Mouse (Mus musculus): ENCODE results near the gene Eps8.

Gene Eps8

DNA sequence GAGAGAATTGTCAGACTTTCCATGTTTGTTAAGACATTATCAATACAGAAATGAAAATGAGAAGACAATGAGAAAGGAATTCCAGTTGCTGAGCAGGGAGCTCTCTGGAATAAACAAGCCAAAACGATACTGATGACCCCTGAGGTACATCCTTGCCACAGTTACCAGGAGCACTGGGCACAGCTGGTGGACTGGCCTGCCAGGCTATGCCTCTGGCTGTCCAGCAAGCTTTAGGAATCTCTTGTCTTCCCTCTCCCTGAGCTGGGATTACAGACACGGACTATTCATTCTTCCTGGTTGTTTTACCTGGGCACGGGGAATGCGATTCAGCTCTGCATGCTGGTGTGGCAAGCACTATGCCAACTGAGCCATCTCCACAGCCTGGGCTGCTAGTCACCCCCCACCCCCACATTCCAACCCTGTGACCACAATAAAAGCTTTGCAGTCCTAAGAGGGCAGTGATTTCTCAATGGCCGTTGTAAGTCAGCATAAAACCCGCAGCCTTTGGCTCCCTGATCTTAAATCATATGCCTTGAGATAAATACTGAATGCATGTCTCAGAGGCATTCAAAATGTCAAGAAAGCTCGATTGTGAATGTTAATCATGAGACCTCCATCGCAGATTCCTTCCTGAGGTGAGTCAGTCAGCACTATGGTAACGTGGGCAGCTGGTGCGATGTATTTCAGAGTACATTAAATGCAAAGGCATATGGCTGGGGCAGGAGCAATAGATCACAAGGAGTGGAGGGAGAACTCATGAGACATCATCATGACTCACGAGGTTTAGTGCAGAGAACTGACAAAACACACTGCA is 134.9 kb downstream of the Eps8 start:
- DNase-seq (ENCODE audit: low spot score in 2 of 2), result peak; percentile 12 to 14

DNA sequence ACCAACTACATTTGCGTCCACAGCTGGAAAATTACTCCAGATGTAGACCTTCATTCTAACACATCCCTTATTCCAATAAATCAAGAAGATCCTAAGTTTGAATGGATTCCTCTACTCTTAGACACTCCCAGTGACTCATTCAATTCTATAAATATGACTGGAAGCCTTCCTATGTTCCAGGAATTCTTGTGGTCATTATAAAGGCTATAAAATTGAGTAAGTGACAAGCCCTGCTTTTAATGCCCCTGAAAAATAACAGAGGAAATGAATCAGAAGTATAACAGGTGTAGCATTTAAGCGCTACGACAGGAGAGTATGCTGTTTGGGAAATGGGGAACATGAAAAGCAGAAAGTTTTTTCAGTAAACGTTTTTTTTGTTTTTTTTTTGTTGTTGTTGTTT is 139.8 kb downstream of the Eps8 start:
- no peak for DNase-seq (ENCODE audit: low spot score in 2 of 2)

DNA sequence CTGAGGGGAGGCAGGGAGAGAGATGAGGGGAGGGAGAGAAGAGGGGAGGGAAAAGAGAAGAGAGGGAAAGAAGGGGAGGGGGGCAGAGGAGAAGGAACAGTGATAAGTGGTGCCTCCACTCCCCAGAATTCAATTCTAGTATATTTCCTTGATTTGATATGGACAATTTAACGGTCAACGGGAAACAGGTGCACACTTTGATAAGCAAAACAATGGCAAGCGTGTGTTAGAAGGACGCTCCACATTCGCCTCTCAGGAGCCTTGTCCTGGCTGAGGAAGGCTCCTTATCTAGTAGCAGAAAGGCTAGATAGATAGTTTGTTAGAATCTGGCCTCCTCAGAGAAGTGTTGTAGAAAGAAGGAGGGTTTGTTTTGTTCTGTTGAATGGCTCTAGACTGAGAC is 141.9 kb downstream of the Eps8 start:
- no peak for DNase-seq (ENCODE audit: low spot score in 2 of 2)

DNA sequence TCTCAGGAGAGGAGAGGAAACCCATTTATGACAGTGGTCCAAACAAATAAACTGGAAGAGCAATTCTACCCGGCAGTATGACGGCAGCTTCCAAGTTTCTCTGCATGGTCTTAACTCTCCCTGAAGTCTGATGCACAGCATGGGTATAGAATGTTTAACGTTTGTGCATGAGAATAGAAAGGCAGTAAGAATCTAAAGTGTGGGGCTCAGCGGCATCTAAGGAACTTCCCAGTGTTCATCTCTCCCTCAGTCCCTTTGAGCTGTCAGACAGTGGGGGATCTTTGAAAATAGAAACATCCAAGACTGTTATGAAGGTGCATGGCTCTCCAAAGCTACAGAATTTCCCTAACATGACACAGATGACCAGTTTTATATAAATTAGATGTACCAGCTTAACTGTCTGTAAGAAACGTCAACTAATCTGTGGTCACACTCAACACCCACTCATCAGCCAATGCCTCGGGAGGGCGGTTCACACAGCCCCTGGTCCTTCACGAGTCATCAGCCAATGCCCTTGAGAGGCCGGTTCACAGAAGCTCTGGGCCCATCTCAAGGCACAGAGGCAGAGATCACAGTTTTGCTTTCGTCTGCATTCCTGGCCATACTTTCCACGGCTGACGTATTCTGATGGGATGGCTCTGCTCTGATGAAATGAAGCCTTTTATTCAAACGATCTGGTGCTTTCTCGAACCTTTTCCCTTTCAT is 145.2 kb downstream of the Eps8 start:
- no peak for DNase-seq (ENCODE audit: low spot score in 2 of 2)

DNA sequence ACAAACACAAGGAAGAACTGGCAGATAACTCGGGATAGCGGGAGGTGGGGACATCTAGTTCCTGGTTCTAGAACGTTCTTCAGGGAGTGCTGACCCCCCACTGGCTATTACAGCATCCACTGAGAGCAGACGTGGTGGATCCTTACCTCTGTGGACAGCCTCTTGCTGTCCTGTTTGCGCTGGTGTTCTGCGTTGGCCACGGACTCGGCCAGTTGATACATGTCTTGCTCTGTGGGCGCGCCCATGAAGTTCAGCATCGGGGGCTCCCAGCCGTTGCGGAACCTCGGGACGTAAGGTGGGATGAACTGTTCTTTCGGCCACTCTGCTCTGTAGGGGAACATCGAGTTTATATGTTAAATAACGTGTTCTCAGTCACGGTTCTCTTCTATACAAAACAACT is 145.7 kb downstream of the Eps8 start:
- DNase-seq (ENCODE audit: low spot score in 2 of 2), result no peak

DNA sequence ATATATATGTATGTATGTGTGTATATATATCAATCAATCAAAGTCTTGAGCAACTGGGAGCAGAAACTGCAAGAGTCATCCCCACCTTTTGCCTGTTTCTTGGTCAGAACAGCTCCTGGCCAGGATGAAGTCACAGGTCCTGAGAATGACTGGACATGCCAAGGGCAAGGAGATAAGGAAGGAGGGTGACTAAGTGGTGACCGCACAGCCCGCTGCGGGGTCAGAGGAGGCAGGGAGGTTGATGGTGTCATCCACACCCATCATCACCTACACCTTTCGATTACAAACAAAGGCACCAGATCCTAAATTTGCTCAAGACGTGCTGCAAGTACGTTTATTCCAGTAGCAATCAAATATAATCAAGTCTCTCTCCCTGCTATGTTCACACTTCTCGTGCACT is 148.1 kb downstream of the Eps8 start:
- DNase-seq (ENCODE audit: low spot score in 2 of 2), result no peak

DNA sequence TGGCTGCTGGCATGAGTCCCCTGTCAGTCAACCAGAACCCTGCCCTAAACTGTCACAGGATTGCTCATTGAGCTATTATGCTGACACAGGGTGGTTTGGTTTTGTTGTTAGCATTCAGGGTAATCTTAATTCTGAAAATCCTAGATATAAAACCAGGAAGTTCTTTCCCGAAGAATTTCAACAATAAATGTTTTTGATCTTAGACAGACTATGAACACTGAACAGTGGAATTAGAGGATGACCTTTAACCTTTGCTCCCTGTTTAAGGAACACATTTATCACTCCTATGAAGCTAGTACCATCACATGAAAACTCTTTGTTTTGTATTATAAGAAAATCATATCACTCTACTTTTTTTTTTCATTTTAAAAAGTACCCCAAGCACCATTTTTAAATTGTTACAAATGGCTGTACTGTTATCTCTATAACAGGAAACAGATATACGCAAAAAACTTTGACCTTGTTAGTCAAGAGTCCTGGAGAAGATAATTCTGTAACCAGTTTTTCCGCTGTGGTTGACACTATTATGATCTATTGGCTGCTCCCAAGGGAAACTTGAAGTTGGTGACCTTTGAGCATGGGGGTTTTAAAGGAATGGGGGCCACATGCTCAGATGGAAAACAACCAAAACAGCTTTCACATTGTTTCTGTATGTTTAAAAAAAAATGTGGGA is 149.0 kb downstream of the Eps8 start:
- DNase-seq (ENCODE audit: low spot score in 2 of 2), result no peak

DNA sequence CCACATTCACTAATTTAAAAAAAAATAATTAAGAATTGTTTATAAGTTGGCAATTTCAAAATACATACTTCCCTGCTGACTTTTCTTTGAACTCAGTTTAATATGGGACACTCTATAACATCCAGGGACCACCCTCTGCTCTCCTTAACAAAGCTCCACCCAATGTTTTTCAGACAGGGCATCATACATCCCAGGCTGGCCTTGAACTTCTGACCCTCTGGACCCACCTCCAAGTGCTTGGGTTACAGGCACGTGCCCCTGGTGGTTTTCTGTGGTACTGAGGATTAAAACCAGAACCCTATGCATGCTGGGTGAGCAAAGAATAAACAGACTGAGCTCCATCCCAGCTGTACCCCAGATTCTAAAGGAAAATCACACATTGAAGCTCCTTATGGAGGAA is 150.6 kb downstream of the Eps8 start:
- no peak for DNase-seq (ENCODE audit: low spot score in 2 of 2)

DNA sequence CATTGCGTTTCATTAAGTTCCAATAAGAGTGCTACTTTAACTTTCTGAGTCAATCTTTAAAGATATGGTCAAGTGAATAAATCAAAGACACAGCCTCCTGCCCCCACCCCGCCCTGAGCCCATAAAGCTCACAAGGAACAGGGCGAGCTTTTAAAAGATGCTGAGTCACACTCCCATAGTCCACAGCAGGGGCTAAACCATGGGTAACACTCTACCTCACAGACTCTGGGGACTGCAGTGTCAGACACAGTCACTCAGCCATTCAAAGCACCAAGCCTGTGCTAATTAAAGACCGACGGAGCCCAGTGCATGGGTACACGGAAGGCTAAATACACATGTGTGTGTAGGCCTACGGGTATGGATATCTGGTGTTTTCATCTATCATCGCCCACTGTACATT is 151.2 kb downstream of the Eps8 start:
- DNase-seq (ENCODE audit: low spot score in 2 of 2), result no peak

DNA sequence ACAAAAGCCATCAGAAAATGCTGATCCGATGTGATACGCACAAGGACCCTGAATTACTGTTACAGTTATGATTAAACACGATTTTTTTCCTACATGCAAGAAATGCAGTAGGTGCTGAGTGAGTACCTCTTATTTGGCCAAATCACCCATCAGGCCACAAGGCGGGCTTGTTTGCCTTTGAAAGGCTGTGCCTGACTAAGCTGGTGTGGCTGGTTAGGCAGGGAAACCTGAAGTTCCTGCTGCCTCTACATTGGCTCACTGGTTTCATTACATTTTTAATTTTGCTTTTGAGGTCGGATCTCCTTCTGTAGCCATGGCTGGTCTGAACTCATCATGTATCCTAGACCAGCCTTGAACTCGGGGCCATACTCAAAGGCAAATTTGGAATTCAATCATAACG is 151.7 kb downstream of the Eps8 start:
- DNase-seq (ENCODE audit: low spot score in 2 of 2), result no peak

DNA sequence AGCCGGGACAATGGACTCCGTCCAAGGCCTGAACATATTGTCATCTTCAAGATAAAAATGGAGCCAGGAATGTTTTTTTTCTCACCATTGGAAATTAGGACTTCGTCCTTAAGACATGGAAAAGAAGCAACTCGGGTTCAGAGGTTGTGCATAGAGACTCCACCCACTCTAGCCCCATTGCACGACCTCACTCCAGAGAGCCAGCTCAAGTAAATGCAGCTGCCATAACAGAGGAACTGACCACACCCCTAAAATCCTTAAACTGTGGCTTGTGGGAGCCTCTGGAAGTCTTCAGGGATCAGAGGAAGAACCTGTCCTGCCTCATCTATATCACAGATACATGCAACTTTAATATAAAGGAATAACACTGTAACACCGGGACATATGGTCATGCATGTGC is 155.9 kb downstream of the Eps8 start:
- no peak for DNase-seq (ENCODE audit: low spot score in 2 of 2)

DNA sequence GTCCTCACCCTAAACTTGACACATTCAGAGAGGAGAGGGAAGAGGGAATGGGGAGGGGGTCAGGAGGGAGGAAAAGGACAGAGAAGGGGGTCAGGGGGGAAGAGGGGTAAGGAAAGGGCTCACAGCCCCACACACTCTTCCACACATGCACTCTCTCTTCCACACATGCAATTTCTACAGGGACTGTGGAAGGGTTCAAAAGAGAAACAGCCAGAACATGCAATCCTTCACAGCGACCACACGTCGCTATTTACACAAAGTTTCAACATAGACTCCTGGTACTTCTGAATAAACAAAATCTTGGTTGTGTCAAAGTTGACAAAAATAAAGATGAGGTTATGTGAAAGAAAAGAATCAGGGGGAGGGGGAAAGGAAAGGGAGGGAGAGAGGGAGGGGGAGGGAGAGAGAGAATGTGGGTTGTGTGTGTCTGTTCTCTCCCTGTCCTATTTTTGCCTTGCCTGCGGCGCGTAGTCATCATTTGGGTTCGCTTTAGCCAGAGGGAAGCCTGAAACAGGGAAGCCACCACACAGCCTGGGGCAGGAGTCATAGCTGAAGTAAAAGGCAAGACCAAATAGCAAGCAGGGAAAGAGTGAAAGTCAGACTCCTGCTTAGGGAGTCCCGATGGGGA is 157.4 kb downstream of the Eps8 start:
- no peak for DNase-seq (ENCODE audit: low spot score in 2 of 2)

DNA sequence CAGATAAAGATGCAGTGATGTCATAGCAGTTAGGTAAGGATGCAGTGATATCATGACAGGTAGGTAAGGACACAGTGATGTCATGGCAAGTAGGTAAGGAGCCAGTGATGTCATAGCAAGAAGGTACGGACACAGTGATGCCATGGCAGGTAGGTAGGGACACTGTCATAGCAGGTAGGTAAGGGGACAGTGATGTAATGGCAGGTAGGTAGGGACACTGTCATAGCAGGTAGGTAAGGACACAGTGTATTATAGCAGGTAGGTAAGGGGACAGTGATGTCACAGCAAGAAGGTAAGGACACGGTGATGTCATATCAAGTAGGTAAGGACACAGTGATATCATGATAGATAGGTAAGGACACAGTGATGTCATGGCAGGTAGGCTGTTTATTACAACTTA is 158.1 kb downstream of the Eps8 start:
- no peak for DNase-seq (ENCODE audit: low spot score in 2 of 2)

DNA sequence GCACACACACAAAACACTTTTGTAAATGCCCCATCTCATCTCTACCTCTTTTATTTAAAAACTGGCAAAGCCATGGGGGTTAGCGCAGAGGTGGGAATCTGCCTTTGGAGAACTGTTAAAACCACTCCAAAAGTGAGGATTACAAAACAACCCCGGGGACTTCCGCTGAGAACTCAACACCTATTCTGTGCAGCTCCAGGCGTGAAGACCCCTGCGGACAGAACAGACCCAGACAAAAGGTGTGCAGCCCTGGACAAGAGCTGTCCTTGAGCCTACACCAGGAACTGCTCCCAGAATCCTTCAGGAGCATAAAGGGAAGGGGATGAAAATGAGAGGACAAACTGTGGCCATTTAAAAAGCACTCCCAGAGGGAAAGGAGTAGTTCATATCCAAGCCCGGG is 159.4 kb downstream of the Eps8 start:
- no peak for DNase-seq (ENCODE audit: low spot score in 2 of 2)

DNA sequence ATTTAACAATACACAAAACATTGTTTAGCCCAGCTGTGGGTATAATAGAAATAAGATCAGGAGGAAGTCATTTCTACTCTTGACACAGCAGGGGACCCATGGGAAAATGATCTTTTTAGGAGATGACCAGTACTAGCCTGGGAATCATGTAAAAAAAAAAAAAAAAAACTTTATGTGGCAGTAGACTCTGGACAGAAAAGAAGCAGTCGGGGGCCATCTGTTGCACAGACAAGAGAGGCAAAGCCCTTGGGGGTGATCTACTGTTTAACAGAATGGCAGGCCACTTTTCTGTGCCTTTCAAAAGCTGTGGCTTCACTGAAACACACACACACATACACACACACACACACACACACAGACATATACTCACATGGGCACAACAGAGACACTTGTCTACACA is 159.9 kb downstream of the Eps8 start:
- DNase-seq (ENCODE audit: low spot score in 2 of 2), result no peak

DNA sequence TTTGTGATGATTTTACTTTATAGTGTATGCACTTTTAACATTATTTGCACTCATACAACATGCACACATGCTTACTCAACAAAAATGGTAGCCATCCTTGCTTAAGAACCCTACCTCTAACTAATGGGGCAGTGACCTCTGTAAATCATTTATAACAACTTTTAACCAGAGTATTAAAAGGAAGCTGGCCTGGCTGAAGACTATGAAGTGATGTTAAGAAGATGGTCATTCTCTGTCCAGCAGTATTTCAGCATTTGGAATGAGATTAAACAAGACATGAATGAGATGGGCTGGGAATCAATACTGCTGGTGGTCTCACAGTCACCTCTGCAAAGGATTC is 160.6 kb downstream of the Eps8 start:
- no peak for DNase-seq (ENCODE audit: low spot score in 2 of 2)

DNA sequence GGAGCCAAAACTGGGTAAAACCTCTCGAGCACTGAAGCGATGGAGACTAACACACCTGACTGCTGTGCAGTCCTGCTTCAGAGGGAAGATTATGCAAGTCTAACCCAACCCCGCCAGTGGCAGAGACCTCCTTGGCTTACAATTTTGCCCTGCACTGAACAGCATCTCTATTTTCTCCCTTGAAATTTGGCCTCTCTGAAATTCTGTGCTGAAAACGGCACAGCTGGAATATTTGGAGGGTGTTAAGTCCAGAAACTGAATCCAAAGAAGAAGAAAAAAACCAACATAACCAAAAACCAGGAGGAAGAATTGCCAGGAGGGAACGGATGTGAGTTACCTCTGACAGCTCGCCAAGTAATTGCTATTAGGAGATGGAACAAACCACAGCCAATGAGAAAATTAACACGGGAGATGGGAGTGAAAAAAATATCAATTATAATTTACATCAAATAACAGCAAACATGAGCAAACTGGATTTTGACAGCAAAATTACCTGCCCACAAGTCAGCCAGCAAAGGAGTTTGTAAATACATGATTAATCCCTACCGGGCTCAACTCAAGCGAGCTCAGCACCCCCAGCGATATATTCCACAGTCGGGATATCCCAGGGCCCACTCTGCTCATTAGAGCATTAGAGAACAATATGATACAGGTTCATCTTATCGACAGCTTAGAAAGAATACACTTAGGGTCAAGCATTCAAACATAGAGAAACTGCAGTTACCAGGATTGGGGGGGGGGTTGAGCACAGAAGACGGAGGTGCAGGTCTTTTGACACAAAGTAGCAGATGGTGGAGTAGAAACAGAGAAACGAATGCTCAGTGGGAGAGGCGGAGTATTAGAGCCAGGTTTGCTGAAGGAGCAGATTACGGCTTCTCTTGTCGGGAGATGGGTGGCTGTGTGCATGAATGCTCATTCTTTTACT is 161.2 kb downstream of the Eps8 start:
- DNase-seq (ENCODE audit: low spot score in 2 of 2), result no peak

DNA sequence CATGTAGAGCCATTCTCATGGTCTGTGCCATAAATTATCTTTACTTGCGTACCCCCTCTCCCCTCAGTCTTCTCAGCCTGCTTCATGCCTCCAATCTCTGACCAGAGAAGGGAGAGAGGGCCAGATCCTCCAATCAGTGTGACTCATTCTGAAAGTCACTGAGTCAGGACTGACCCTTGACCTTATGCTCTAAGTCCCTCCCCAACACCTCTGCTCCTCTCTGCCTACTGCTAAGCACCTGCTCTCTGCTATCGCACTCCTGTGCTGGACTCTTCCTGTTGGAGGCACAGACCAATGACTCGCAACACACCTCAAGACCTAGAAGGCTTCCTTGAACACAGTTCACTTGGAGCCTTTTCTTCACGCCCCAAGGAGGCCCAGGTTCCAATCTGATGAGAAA is 162.1 kb downstream of the Eps8 start:
- no peak for DNase-seq (ENCODE audit: low spot score in 2 of 2)

DNA sequence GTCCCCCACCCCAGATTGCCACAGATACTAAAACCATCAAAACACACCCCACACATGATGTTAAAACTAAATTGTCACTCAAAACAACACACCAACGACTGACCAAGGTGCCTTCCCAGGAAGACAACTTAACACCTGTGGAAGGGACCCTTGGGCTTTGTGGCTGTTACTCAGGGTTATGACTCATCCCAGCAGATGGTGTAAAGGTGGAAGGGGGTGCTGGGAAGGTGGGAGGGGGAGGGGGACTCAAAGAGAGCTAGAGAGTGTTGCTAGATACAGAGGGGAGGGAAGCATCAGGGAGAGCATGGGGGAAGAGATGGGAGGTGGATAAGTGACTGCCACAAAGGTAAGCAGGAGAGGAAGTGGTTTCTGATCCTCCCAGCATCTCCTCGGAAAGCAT is 163.0 kb downstream of the Eps8 start:
- DNase-seq (ENCODE audit: low spot score in 2 of 2), result no peak

DNA sequence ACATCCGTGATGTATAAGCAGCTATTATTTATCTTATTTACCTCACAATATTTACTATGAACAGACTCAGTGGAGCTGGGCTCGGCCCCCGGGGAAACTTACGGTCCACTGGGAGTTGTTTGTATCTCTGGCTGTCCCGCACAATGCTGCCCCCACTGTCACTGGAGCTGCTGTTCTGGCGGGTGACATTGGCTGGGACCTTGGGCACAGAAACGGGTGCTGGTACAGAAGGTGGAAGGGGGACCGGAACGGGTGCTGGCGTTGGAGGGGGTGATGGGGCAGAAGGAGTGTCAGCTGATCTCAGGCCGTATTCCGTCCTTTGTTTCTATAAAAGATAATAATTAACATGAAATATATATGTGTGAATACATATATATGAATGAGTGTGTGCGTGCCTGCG is 164.6 kb downstream of the Eps8 start:
- DNase-seq (ENCODE audit: low spot score in 2 of 2), result no peak

DNA sequence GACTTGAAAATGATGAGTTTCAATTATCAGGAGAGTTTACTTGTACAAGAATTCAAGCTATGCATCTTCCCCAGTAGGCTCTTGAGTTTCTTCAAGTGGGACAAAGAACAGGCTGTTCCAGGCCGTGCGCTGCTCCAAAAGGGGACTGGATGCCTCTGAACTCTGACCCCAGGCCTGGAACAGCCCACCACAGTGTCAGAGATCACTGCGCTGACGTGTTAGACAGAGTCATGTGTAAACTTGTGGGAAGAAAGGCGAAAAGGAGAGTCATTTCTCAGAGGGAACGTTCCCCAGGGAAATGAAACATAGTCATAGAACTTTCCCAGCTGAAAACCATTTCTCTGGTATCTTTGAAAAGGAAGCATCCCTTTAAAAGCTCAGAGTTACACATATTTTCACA is 167.2 kb downstream of the Eps8 start:
- no peak for DNase-seq (ENCODE audit: low spot score in 2 of 2)

DNA sequence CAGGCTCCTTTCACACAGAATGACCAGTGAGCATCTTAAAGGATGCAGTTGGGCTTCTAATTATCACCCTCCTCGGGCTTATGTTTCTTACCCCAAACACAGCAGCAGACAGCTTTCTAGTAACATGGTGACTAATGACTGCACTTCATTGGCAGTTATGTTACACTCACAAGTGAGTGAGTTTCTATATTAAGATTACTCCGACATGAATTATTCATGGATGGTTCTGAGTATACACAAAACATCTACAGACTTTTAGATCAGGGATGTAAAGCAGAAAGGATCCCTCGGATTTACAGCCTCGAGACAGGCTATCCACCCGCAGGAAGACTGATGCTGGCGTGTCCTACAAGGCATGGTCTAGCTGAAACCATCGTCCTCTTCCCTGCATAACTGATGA is 171.8 kb downstream of the Eps8 start:
- DNase-seq (ENCODE audit: low spot score in 2 of 2), result no peak

Measured in frontal cortex, postnatal 14 days (tissue).